Mouse (Mus musculus): Measurements from ENCODE around the gene Comp. TPM values are rescaled to one million over a fixed set of nuclear protein-coding genes. Genes with fewer than 3 reads are reported as not detected.

Gene Comp
- polyA plus RNA-seq, 1 experiment from 2014 or later: 2.8 TPM

DNA sequence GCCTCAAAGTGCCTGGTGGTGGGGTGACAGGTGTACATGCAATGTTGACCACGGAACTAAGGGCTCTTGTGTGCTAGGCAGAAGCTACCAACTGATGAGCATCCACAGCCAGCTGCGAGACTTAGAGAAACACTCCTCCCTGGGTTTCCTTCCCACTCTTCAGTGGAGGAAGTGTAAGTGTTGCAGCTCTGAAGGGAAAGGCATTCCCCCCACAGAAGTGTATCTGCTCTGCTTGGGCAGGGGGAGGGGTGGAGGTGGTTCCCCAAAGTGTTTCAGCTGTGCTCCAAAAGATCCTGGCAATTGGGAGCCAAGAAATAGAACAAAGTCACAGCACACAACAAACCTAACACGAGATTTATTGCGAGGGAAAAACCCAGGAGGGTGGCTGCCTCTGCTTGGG, 19.4 kb upstream of the Comp start:
- ATAC-seq (replicated peaks; ENCODE audit: insufficient number of reproducible peaks, insufficient read depth, low FRiP score, low read depth): no peak

DNA sequence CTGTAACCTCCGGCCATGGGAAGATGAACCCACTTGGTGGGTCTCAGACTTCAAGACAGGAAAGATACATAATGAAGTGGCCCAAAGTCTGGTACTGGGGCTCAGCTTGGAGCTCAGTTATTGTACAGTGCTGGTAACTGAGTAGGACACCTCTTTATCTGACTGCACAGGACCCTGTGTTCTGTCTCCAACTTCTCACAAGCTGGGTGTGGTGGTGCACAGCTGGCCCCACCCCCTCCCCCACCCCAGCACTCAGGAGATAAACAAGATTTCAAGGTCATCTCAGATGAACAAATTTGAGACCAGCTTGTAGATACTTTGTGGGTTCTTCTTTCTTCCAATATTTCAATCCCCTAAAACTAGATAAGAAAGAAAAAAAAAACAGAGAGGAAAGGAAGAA, 17.2 kb upstream of the Comp start:
- no peak for ATAC-seq (replicated peaks; ENCODE audit: insufficient number of reproducible peaks, insufficient read depth, low FRiP score, low read depth)
- Histone ChIP-seq H3K36me3 (no peaks in the 10 kb centered on the region), H3K4me2 (no peak overlapping the region), H3K4me3 (no peak overlapping the region), H3K27ac (no peak overlapping the region), H3K9ac (no peak overlapping the region), H3K27me3 (no peaks in the 10 kb centered on the region), H3K9me3 (replicated peaks) (no peaks in the 10 kb centered on the region), H3K4me1 (replicated peaks) (peaks cover 30% of the 10 kb centered on the region)
- WGBS: 82% methylated on average over 1 of the region's 1 CpGs

More for the DNA sequence above, 19.4 kb upstream of the Comp start:
- H3K36me3 ChIP-seq: no peaks in the 10 kb centered on the region
- peak overlapping the region; percentile 75 for H3K4me2 ChIP-seq
- no peaks in the 10 kb centered on the region for H3K27me3 ChIP-seq
- H3K4me3 ChIP-seq: peak overlapping the region; percentile 87
- peaks cover 40% of the 10 kb centered on the region for H3K4me1 ChIP-seq (replicated peaks)
- peak overlapping the region; percentile 77 for H3K27ac ChIP-seq
- 60% methylated on average over 4 of the region's 4 CpGs for WGBS
- peak overlapping the region; percentile 57 for H3K9ac ChIP-seq
- no peaks in the 10 kb centered on the region for H3K9me3 ChIP-seq (replicated peaks)

DNA sequence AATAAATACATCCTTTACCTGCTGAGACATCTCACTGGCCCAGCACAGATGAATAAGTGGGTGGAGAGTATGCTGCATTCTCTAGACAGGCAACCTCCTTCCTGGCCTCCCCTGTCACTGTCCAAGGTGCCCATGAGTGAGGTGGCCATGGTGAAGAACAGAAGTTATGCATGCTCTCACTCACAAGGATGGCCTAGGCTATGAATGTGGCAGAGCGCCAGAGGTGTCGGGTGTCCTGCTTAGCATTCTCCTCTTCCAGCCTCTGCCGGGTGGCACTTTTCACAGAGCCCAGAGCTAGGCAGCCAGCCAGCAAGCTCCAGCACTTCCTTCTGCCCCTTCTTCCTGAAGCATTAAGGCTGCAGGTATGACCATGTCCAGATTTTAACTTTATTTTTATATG, 13.9 kb upstream of the Comp start:
- Histone ChIP-seq H3K9ac (no peak overlapping the region), H3K4me2 (no peak overlapping the region), H3K27ac (no peak overlapping the region), H3K4me1 (replicated peaks) (peaks cover 13% of the 10 kb centered on the region), H3K9me3 (replicated peaks) (no peaks in the 10 kb centered on the region), H3K4me3 (no peak overlapping the region), H3K27me3 (no peaks in the 10 kb centered on the region), H3K36me3 (no peaks in the 10 kb centered on the region)
- no peak; the same call in 1 of the 2 replicates for ATAC-seq (replicated peaks; ENCODE audit: insufficient number of reproducible peaks, insufficient read depth, low FRiP score, low read depth)
- WGBS: 11% methylated on average over 3 of the region's 3 CpGs

DNA sequence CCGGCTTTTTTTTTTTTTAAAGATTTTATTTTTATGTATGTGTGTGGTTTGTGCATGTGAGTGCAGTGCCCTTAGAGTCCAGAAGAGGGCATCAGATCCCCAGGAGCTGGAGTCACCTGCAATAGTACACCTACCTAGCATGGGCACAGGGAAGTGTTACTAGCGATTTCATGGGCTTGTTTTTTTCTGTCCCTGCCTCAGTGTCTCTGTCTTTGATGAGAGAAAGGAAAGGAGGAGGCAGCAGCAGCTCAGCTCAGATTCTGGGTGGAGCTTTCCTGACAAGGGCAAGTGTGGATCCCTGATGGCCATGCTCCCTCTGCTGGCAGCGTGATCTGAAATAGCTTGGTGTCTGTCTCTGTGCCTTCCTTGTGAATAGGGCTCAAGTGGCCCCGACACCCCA, 12.6 kb upstream of the Comp start:
- Histone ChIP-seq H3K9me3 (replicated peaks) (no peaks in the 10 kb centered on the region), H3K9ac (no peak overlapping the region), H3K4me2 (no peak overlapping the region), H3K36me3 (no peaks in the 10 kb centered on the region), H3K4me1 (replicated peaks) (peaks cover 13% of the 10 kb centered on the region), H3K27ac (no peak overlapping the region), H3K4me3 (no peak overlapping the region), H3K27me3 (no peaks in the 10 kb centered on the region)
- ATAC-seq (replicated peaks; ENCODE audit: insufficient number of reproducible peaks, insufficient read depth, low FRiP score, low read depth): no peak
- 48% methylated on average over 4 of the region's 4 CpGs for WGBS

DNA sequence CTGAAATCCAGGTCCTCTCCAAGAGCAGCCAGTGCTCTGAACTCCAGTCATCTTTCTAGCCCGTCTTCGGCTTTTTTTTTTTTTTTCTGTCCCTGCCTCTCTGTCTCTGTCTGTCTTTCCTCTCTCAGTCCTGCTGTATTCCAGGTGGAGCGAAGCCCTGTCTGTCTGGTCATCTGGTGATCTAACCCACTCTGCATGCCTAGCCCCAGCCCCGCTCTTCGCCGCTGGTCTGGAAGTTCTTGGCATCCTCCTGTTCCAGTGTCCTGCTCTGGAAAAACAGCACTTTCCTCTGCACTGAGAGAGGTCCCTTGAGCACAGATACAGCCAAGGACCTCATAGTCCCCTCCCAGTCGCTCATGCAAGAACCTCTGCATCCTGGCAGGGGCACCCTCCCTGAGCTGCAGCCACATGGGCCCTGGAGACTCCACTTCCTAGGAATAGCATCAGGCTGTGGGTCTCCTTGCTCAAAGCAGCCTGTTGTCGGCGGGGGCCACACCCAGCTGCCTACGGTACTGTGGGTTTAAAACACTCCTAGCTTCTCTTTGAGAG, 11.8 kb upstream of the Comp start:
- Histone ChIP-seq H3K4me1 (replicated peaks) (peaks cover 13% of the 10 kb centered on the region), H3K4me2 (no peak overlapping the region), H3K27ac (no peak overlapping the region), H3K9ac (no peak overlapping the region), H3K9me3 (replicated peaks) (no peaks in the 10 kb centered on the region), H3K4me3 (no peak overlapping the region), H3K36me3 (no peaks in the 10 kb centered on the region), H3K27me3 (peaks cover under 1% of the 10 kb centered on the region; the same call in 1 of the 2 replicates)
- ATAC-seq (replicated peaks; ENCODE audit: insufficient number of reproducible peaks, insufficient read depth, low FRiP score, low read depth): no peak
- WGBS: 57% methylated on average over 10 of the region's 10 CpGs

DNA sequence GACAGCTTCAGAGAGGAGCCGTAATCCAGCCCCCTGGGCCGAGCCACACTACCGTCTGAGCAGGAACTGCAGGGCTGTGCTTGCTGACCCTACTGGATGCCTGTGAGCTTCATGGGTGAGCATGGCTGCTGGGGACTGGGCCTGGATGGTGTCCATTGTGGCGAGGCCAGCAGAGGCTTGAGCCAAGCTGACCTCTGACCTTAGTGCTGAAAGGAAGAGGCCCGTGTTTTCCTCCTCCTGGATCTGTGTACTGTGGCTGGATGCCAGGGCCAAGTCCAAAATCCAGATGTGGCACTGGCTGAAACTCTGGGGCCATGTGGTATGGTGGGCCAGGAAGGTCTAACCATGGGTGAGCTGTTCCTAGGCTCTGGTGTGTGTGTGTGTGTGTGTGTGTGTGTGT, 9.3 kb upstream of the Comp start:
- peaks cover 3% of the 10 kb centered on the region; the same call in 1 of the 2 replicates for H3K27me3 ChIP-seq
- H3K4me1 ChIP-seq (replicated peaks): peaks cover 14% of the 10 kb centered on the region
- 39% methylated on average over 5 of the region's 5 CpGs for WGBS
- H3K36me3 ChIP-seq: no peaks in the 10 kb centered on the region
- no peaks in the 10 kb centered on the region for H3K9me3 ChIP-seq (replicated peaks)
- H3K27ac ChIP-seq: no peak overlapping the region; the same call in 1 of the 2 replicates
- no peak for ATAC-seq (replicated peaks; ENCODE audit: insufficient number of reproducible peaks, insufficient read depth, low FRiP score, low read depth)
- no peak overlapping the region for H3K4me2 ChIP-seq
- no peak overlapping the region for H3K4me3 ChIP-seq
- H3K9ac ChIP-seq: no peak overlapping the region

DNA sequence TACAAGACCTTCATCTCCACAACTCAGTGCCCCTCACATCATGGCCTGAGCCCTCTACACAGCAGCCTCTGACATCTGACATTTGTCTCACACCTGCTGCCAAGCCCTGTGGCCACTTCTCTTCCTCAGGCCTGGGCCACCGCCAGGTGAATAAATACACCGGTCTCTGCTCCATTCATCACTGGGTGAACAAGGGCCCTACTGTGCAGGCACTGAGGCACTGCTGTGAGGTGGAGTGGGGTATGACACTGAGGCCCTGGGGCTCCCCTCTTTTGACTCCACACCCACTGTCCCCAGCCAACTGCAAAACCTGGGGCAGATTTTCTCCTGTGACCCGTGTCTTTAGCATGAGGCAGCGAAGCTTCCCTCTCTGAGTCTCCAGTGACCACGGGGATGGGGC, 6.8 kb upstream of the Comp start:
- no peaks in the 10 kb centered on the region for H3K9me3 ChIP-seq (replicated peaks)
- peaks cover 5% of the 10 kb centered on the region for H3K4me1 ChIP-seq (replicated peaks)
- H3K27ac ChIP-seq: no peak overlapping the region
- ATAC-seq (replicated peaks; ENCODE audit: insufficient number of reproducible peaks, insufficient read depth, low FRiP score, low read depth): no peak
- no peaks in the 10 kb centered on the region for H3K36me3 ChIP-seq
- H3K4me2 ChIP-seq: no peak overlapping the region
- no peak overlapping the region for H3K9ac ChIP-seq
- H3K27me3 ChIP-seq: peaks cover 6% of the 10 kb centered on the region
- WGBS: 61% methylated on average over 5 of the region's 5 CpGs
- no peak overlapping the region for H3K4me3 ChIP-seq

DNA sequence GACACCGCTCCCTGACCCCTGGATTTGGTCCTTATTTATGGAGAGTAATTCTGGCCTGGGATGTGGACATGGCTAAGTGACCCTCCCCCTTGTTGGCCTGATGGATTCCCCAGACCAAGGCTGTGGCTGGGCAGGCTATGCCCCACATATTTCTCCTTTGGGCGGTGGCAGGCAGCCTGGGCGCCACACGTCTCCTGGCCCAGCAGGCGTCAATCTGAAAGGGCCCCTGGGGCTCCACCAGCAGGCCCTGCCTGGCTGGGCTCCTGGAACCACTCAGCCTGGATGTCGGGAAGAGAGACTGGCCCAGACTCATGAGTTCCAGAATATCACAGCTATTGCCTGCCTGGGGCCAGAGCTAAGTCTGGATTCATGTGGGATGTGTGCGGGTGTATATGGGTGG, 2.9 kb upstream of the Comp start:
- Histone ChIP-seq H3K27me3 (peaks cover 45% of the 10 kb centered on the region), H3K4me2 (no peak overlapping the region), H3K4me3 (no peak overlapping the region), H3K36me3 (no peaks in the 10 kb centered on the region), H3K9ac (no peak overlapping the region), H3K27ac (no peak overlapping the region), H3K9me3 (replicated peaks) (no peaks in the 10 kb centered on the region), H3K4me1 (replicated peaks) (peaks cover 35% of the 10 kb centered on the region)
- no peak for ATAC-seq (replicated peaks; ENCODE audit: insufficient number of reproducible peaks, insufficient read depth, low FRiP score, low read depth)
- WGBS: 71% methylated on average over 7 of the region's 7 CpGs

DNA sequence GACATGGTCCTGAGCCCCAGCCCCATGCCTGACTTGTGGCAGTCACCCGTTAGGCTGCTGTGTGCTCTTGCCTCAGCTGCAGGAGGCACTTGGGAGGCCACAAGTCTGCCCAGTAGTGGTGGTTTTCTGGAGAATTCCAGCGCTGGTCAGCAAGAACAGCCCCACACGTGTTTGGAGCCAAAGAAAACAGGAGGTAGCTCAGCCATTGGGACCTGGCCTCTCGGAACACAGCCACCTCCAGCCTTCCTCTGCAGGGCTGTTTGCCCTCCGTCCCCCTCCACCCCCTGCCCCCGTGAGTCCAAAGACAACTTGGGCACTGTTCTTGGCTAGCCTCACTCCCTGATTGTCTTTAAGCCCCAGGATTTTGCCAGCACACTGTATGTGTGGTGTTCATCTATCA, 1.4 kb upstream of the Comp start:
- Histone ChIP-seq H3K36me3 (no peaks in the 10 kb centered on the region), H3K4me2 (no peak overlapping the region), H3K4me3 (no peak overlapping the region), H3K4me1 (replicated peaks) (peaks cover 47% of the 10 kb centered on the region), H3K27me3 (peaks cover 56% of the 10 kb centered on the region), H3K27ac (peak overlapping the region; percentile 55), H3K9ac (no peak overlapping the region), H3K9me3 (replicated peaks) (no peaks in the 10 kb centered on the region)
- ATAC-seq (replicated peaks; ENCODE audit: insufficient number of reproducible peaks, insufficient read depth, low FRiP score, low read depth): no peak
- 29% methylated on average over 6 of the region's 6 CpGs for WGBS

DNA sequence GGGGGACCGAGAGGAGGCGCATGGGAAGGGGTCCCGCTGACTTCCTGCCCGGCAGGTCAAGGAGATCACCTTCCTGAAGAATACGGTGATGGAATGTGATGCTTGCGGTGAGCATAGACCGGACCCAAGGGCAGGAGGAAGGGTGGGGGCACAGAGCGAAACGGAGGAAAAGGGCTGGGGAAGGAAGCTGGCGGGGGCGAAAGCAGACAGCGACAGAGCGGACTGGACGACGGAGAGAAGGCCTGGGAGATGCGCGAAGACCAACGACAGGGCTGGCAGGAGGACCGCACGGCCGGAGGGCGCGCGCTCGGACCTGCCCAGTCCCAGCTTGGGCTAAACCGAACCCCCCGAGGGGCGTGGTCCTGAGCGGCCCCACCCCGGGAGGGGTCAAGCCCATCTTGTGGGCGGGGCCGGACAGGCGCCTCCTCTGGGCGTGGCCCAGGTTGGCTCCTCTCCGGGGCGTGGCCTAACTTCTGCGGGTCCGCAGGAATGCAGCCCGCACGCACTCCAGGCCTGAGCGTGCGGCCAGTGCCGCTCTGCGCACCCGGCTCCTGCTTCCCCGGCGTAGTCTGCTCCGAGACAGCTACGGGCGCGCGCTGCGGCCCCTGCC, 1.1 kb downstream of the Comp start:
- no peak overlapping the region for H3K9ac ChIP-seq
- H3K4me1 ChIP-seq (replicated peaks): peaks cover 45% of the 10 kb centered on the region
- no peaks in the 10 kb centered on the region for H3K36me3 ChIP-seq
- 1% methylated on average over 53 of the region's 53 CpGs for WGBS
- H3K4me2 ChIP-seq: peak overlapping the region; percentile 63
- H3K4me3 ChIP-seq: peak overlapping the region; percentile 44
- peaks cover 79% of the 10 kb centered on the region for H3K27me3 ChIP-seq
- no peak overlapping the region for H3K27ac ChIP-seq
- no peaks in the 10 kb centered on the region for H3K9me3 ChIP-seq (replicated peaks)
- peak; percentile 70 for ATAC-seq (replicated peaks; ENCODE audit: insufficient number of reproducible peaks, insufficient read depth, low FRiP score, low read depth)

DNA sequence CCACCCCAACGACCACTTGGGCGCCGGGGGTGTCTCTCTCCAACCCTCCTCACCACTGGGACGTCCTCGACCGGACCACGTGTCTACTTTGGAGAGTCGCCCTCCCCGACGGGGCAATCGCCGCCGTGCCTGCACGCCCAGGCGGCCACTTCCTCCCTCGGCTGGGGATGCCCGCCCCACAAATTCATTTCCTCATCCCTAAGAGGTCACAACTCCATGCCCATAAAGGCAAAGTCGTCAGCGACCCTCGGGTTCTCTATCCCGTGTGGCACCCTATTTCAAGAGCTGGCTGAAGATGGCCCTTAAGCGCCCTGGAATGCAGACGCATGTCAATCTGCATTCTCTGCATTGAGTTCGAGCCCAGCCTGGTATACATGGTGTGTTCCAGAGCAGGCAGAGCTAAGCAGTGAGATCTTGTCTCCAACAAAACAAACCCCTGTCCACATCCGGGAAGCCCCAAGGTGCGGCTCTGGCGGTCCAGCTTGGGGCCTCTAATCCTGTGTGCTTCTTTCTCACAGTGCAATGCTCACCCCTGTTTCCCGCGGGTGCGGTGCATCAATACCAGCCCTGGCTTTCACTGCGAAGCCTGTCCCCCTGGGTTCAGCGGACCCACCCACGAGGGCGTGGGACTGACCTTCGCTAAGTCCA, 2.0 kb downstream of the Comp start:
- Histone ChIP-seq H3K4me3 (peak overlapping the region; percentile 44), H3K9ac (no peak overlapping the region), H3K36me3 (no peaks in the 10 kb centered on the region), H3K27ac (no peak overlapping the region), H3K27me3 (peaks cover 84% of the 10 kb centered on the region), H3K4me1 (replicated peaks) (peaks cover 45% of the 10 kb centered on the region), H3K4me2 (peak overlapping the region; percentile 63), H3K9me3 (replicated peaks) (no peaks in the 10 kb centered on the region)
- ATAC-seq (replicated peaks; ENCODE audit: insufficient number of reproducible peaks, insufficient read depth, low FRiP score, low read depth): no peak
- WGBS: 5% methylated on average over 35 of the region's 35 CpGs

Data from heart, embryonic 15.5 days (tissue).